Mouse (Mus musculus) forebrain, postnatal 0 days (tissue): ENCODE measurements at regions not wholly inside any gene's neighbourhood (a gene's known extent, or its start where the extent isn't known, plus 50 kb on each side); places are given as distances from the start of the nearest gene placed in this dataset.

Experiments
- ATAC-seq: fragments of 200-750 bp; cut with Nextera tagmentation; 2 replicates; pipeline ENCODE4 v1.8.0; 2017; ENCODE audit warnings: mild to moderate bottlenecking, moderate library complexity
- DNase-seq: peaks from one replicate; pipeline ENCODE4 v3.0.0-alpha.2; 2015
- H3K27ac ChIP-seq: fragments of 300-500 bp; sonication (generic); 2 replicates; pipeline ENCODE4 v1.5.1; 2014; ENCODE audit warnings: low read depth, mild to moderate bottlenecking, antibody characterized with exemption, low read length, moderate library complexity, mixed read lengths
- H3K27me3 ChIP-seq: fragments of 300-500 bp; sonication (generic); 2 replicates; pipeline ENCODE4 v1.6.1; 2014; ENCODE audit warnings: mild to moderate bottlenecking, low read length, mixed read lengths; ENCODE audit not compliant: insufficient read depth
- H3K36me3 ChIP-seq: fragments of 300-500 bp; sonication (generic); 2 replicates; pipeline ENCODE4 v1.6.1; 2014; ENCODE audit warnings: mild to moderate bottlenecking, moderate library complexity; ENCODE audit not compliant: insufficient read depth
- H3K4me1 ChIP-seq: fragments of 300-500 bp; sonication (generic); 2 replicates; pipeline ENCODE4 v1.6.1; 2014; ENCODE audit warnings: antibody characterized with exemption; ENCODE audit not compliant: insufficient read depth
- H3K4me2 ChIP-seq: fragments of 300-500 bp; sonication (generic); 2 replicates; pipeline ENCODE4 v1.6.1; 2014; ENCODE audit warnings: low read depth, mild to moderate bottlenecking, moderate library complexity
- H3K4me3 ChIP-seq: fragments of 300-500 bp; sonication (generic); 2 replicates; pipeline ENCODE4 v1.5.1; 2014; ENCODE audit warnings: low read depth, low read length, mixed read lengths
- H3K9ac ChIP-seq: fragments of 300-500 bp; sonication (generic); 2 replicates; pipeline ENCODE4 v1.6.1; 2014; ENCODE audit warnings: mild to moderate bottlenecking
- H3K9me3 ChIP-seq: fragments of 300-500 bp; sonication (generic); 2 replicates; pipeline ENCODE4 v1.6.1; 2016; ENCODE audit warnings: low read length
- CTCF ChIP-seq: sonication (generic); IDR thresholded peaks from 2 replicates; pipeline ENCODE4 v1.5.1; 2016; ENCODE audit warnings: antibody characterized with exemption, control low read depth, low read depth
- WGBS: fragments of 180-500 bp; shearing (Covaris S2); extraction: QIAGEN DNeasy Blood & Tissue Kit; methylation state at CpG from one replicate; pipeline ENCODE4 v1.1.7; 2014; 5-methylcytosine and 5-hydroxymethylcytosine counted together

- no peak overlapping the region for H3K27ac ChIP-seq
- H3K9me3 ChIP-seq, result no peaks in the 10 kb centered on the region
- no peak overlapping the region for H3K4me3 ChIP-seq
- H3K36me3 ChIP-seq, result no peaks in the 10 kb centered on the region
- H3K9ac ChIP-seq, result no peak overlapping the region
- H3K27me3 ChIP-seq, result no peaks in the 10 kb centered on the region
- DNase-seq (no peak), ATAC-seq (no peak)
- no peaks in the 10 kb centered on the region for H3K4me1 ChIP-seq
- H3K4me2 ChIP-seq, result no peak overlapping the region
- no peak for TF ChIP-seq CTCF
- 91% methylated on average over 3 of the region's 3 CpGs for WGBS
Observed at GRCm38 (mm10) chr3:63131883-63132282, 109.5 kb upstream of the Mme start.

GRCm38 (mm10) chr3:63137391-63138147, 103.8 kb upstream of the Mme start:
- no peaks in the 10 kb centered on the region for H3K27me3 ChIP-seq
- H3K27ac ChIP-seq, result no peak overlapping the region
- 63% methylated on average over 10 of the region's 10 CpGs for WGBS
- ATAC-seq, result no peak
- no peak overlapping the region for H3K9ac ChIP-seq
- H3K36me3 ChIP-seq, result no peaks in the 10 kb centered on the region
- H3K4me3 ChIP-seq, result no peak overlapping the region
- H3K4me1 ChIP-seq, result no peaks in the 10 kb centered on the region
- H3K9me3 ChIP-seq, result no peaks in the 10 kb centered on the region
- H3K4me2 ChIP-seq, result no peak overlapping the region
- peak; percentile 8 for DNase-seq
- no peak for TF ChIP-seq CTCF

DNA sequence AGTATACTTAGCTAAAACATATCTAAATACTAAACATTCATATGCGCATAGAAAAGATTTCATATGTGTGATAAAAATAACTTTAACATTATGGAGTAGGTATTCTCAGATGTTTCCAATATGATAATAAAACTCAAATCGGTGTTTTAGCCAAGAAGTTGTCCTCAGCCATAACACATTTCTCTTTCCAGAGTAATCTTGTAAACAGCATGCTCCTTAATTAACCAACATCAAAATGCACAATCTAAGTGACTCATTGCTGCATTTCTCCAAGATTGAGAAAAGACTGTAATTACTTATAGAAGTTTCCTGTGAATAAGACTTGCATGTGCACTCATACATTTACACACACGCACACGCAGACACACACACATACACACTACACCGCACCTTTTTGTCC, 95.1 kb upstream of the Mme start:
- Histone ChIP-seq H3K9me3 (no peaks in the 10 kb centered on the region), H3K4me1 (no peaks in the 10 kb centered on the region), H3K9ac (no peak overlapping the region), H3K36me3 (no peaks in the 10 kb centered on the region), H3K27ac (no peak overlapping the region), H3K4me2 (no peak overlapping the region), H3K27me3 (no peaks in the 10 kb centered on the region), H3K4me3 (no peak overlapping the region)
- DNase-seq (peak; percentile 18), ATAC-seq (peak; percentile 56; the same call in 1 of the 2 replicates)
- no peak for TF ChIP-seq CTCF
- 66% methylated on average over 5 of the region's 5 CpGs for WGBS

DNA sequence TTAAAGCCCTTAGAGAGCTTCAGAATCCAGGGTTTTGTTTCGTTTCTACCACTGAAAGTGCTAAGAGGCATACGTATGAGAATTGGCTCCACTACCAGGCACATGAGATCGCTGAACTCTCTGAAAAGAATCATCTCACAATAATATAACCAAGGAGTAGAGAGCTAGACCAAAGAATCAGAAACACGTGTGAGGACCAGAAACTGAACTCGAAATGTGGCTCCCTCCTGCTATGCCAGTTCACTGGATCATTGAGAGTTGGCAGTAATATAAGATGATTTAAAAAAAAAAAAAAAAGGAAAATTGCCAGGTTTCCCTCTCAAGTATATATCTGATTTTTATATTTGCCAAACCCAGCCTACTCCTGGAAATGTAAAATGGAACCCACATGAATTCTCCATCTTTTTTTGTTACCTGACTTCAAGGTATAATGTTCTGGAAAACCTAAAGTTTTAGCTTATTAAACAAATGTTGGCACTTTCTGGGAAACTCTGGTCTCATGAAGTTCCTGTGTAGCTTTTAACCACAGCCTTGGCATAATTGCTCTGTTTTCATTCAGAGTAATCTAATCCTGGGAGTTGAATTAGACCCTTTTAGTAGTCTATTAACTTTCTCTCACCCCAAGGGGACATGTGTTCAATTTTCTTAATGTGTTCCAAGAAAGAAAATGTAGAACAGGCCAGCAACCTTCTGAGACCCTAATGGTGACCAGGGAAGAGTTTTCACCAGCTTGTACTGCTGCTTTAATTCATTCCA, 58.7 kb upstream of the Mme start:
- DNase-seq, result no peak
- no peak for ATAC-seq
- TF ChIP-seq CTCF, result no peak
- H3K4me3 ChIP-seq, result no peak overlapping the region
- no peaks in the 10 kb centered on the region for H3K9me3 ChIP-seq
- no peaks in the 10 kb centered on the region for H3K27me3 ChIP-seq
- H3K9ac ChIP-seq, result no peak overlapping the region
- WGBS, result 62% methylated on average over 5 of the region's 5 CpGs
- H3K4me1 ChIP-seq, result no peaks in the 10 kb centered on the region
- no peak overlapping the region for H3K4me2 ChIP-seq
- H3K36me3 ChIP-seq, result no peaks in the 10 kb centered on the region
- no peak overlapping the region for H3K27ac ChIP-seq

DNA sequence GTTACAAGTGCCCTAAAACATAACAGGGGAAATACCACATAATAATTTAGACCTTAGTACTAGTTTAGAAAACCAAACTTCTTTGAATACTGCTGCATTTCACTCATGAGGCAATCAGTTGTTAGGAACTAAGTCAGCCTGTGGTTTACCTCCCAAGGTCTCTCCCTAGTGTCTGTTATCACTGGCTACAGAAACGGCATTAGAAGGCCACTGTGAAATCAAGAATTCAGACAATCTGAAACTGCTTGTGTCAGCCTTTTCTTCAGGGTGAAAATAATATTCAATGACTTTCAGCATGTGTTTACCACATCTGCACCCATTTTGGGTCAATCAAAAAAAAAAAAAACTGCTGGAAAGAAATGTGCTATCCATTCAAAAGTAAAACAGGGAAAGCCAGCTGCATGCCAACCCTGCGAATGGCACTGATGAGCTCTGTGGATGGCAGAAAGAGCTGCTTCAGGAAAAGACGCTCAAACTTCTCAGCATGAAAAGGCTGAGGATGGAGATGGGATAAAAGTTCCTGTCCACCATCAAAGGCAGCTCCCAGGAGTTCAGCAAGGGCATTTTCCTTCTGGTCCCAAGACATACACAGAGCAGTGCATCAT, 53.4 kb upstream of the Mme start:
- no peaks in the 10 kb centered on the region for H3K9me3 ChIP-seq
- H3K27me3 ChIP-seq, result no peaks in the 10 kb centered on the region
- H3K9ac ChIP-seq, result no peak overlapping the region
- H3K4me2 ChIP-seq, result no peak overlapping the region
- peak; percentile 56 for ATAC-seq
- no peaks in the 10 kb centered on the region for H3K4me1 ChIP-seq
- no peak for TF ChIP-seq CTCF
- H3K4me3 ChIP-seq, result no peak overlapping the region
- 76% methylated on average over 3 of the region's 3 CpGs for WGBS
- DNase-seq, result peak; percentile 21
- H3K36me3 ChIP-seq, result no peaks in the 10 kb centered on the region
- no peak overlapping the region for H3K27ac ChIP-seq
